12 mouse cellular contexts compared by ENCODE assay signal in the genomic region with DNA sequence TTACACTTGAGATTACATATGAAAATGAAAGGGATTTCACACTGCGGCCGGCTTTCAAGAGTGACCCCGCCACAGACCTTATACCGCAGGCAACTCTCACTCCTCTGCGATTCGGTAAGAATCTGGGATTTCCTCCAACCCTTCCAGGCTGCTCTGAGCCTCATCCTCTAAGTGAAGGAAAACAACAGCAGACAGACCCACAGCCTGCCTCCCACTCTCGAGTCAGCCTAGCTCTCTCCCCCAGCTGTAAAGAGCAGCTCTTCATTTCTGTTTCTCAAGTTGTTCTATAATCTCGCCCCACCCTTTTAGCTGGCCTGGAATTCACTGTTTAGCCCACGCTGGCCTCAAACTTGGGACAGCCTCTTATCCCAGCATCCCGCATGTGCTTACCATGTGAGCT. TPM values are rescaled to one million over a fixed set of nuclear protein-coding genes. Genes with fewer than 3 reads are reported as not detected.
DNase-seq lines count a peak whose midpoint lies in the region; ATAC-seq and TF ChIP-seq lines count a peak whose summit lies in the region.
"Had no signal": no experiment of that assay in that cellular context is flagged by ENCODE, and none has a peak within 500 bp of the region (broad histone marks: within the 10 kb centered on the region; RNA-seq: fewer than 3 reads in every experiment).

No protein-coding gene starts in this region.

- DNase-seq in frontal cortex, postnatal 36 days (ENCODE audit: low spot score in 2 of 2) = peak; percentile 60 to 76
- no peak for DNase-seq in frontal cortex, postnatal 14 days (ENCODE audit: low spot score in 2 of 2)
- DNase-seq in left cerebral cortex, postnatal 14 days (ENCODE audit: low spot score in 2 of 2) = peak; percentile 54 to 76
- DNase-seq in left cerebral cortex, postnatal 4 days = no peak
- DNase-seq in thymus, postnatal 0 days (ENCODE audit: low spot score) = no peak
- DNase-seq: cerebellum, adult 18-20 months had no signal

- peak overlapping the region; percentile 42 for H3K9ac ChIP-seq in heart, embryonic 16.5 days (ENCODE audit: low read length)
- H3K9ac ChIP-seq: neural tube, embryonic 15.5 days had no signal

- 50% methylated on average over 10 of the region's 10 CpGs for WGBS in heart, embryonic 16.5 days
- 19% methylated on average over 10 of the region's 10 CpGs for WGBS in small intestine, adult 2 months

- ATAC-seq in heart, embryonic 16.5 days (replicated peaks; ENCODE audit: extremely low read depth, insufficient read depth, low FRiP score) = no peak
- no peak for ATAC-seq in activated CD4-positive, CD25-positive, alpha-beta regulatory T cell, adult 4 months

- no peaks in the 10 kb centered on the region for H3K27me3 ChIP-seq in heart, embryonic 16.5 days (ENCODE audit: control insufficient read depth, insufficient read depth, low read length)
- H3K27me3 ChIP-seq in small intestine, adult 2 months (ENCODE audit: control insufficient read depth, insufficient read depth, low read length) = no peaks in the 10 kb centered on the region
- H3K27me3 ChIP-seq: neural tube, embryonic 15.5 days had no signal

- H3K4me1 ChIP-seq in heart, embryonic 16.5 days (ENCODE audit: control insufficient read depth, insufficient read depth, low read length) = peaks cover 46% of the 10 kb centered on the region
- peaks cover 11% of the 10 kb centered on the region; the same call in 1 of the 2 replicates for H3K4me1 ChIP-seq in small intestine, adult 2 months (ENCODE audit: control insufficient read depth, insufficient read depth, insufficient read length, low read length)

- TF ChIP-seq CTCF in small intestine, adult 2 months (IDR thresholded peaks at IDR 0.05; ENCODE audit: extremely low read depth, insufficient read length, insufficient replicate concordance, low read depth, low read length) = no peak

- no peaks in the 10 kb centered on the region for H3K9me3 ChIP-seq in heart, embryonic 16.5 days (replicated peaks; ENCODE audit: control insufficient read depth, low read length)
- H3K9me3 ChIP-seq: megakaryocyte, embryonic 14.5 days; neural tube, embryonic 15.5 days had no signal

- TF ChIP-seq POLR2A in small intestine, adult 2 months (IDR thresholded peaks at IDR 0.05; ENCODE audit: low read depth, low read length) = no peak

- peak overlapping the region; percentile 15 for H3K27ac ChIP-seq in heart, embryonic 16.5 days (ENCODE audit: low read length)
- H3K27ac ChIP-seq in small intestine, adult 2 months (ENCODE audit: insufficient read depth, low read depth, low read length) = 0 out of 2 replicates have a peak overlapping the region, but pooled peaks have one; percentile 7
- H3K27ac ChIP-seq: neural tube, embryonic 15.5 days had no signal

- H3K4me3 ChIP-seq in heart, embryonic 16.5 days (ENCODE audit: low read length) = no peak overlapping the region
- 0 out of 2 replicates have a peak overlapping the region, but pooled peaks have one; percentile 10 for H3K4me3 ChIP-seq in small intestine, adult 2 months (ENCODE audit: low read depth, low read length)
- H3K4me3 ChIP-seq: erythroblast, embryonic 14.5 days; neural tube, embryonic 15.5 days had no signal

- H3K4me2 ChIP-seq in heart, embryonic 16.5 days (ENCODE audit: low read depth, low read length) = peak overlapping the region; percentile 23; the same call in 1 of the 2 replicates
- H3K4me2 ChIP-seq: neural tube, embryonic 15.5 days had no signal

- intact Hi-C loops in left cerebral cortex, postnatal 14 days (cut with DNase I) = no loop called here
- intact Hi-C loops in left cerebral cortex, postnatal 4 days (cut with DNase I) = no loop called here

- H3K36me3 ChIP-seq in heart, embryonic 16.5 days (ENCODE audit: control insufficient read depth, insufficient read depth) = no peaks in the 10 kb centered on the region
- no peaks in the 10 kb centered on the region for H3K36me3 ChIP-seq in small intestine, adult 2 months (ENCODE audit: control insufficient read depth, insufficient read depth, low read length)
- H3K36me3 ChIP-seq: neural tube, embryonic 15.5 days had no signal

RNA-seq across cellular contexts. Expression of gene Tent4a, which starts 7.4 kb away (rescaled TPM):
- 10 to 100 TPM; 36.8 to 37.4 TPM for total RNA-seq in left cerebral cortex, postnatal 14 days (2021)
- total RNA-seq in left cerebral cortex, postnatal 4 days (2021) = 10 to 100 TPM; 49.2 to 49.7 TPM
- 3.3 and 3.5 TPM in 2 replicates for polyA plus RNA-seq in heart, embryonic 16.5 days (2015; fragmentation: Nextera tagmentation; extraction: Ambion mirVana)
- 5.3 and 9.4 TPM in 2 replicates for polyA plus RNA-seq in small intestine, adult 2 months (2012; rRNA removed)
- 3.7 and 5.4 TPM in 2 replicates for polyA plus RNA-seq in thymus, postnatal 0 days (2015; fragmentation: Nextera tagmentation; extraction: Ambion mirVana)
- 1 to 10 TPM; 4.4 to 4.5 TPM for polyA plus RNA-seq in activated CD4-positive, CD25-positive, alpha-beta regulatory T cell, adult 4 months (2017; shearing (Covaris generic))

RNA-seq across cellular contexts. Expression of gene Nsun2, which starts 8.2 kb away (rescaled TPM):
- 10 to 100 TPM; 64.2 to 68.9 TPM for total RNA-seq in left cerebral cortex, postnatal 14 days (2021)
- 10 to 100 TPM; 84.5 to 89.7 TPM for total RNA-seq in left cerebral cortex, postnatal 4 days (2021)
- polyA plus RNA-seq in heart, embryonic 16.5 days (2015; fragmentation: Nextera tagmentation; extraction: Ambion mirVana) = 66.1 and 78.0 TPM in 2 replicates
- polyA plus RNA-seq in small intestine, adult 2 months (2012; rRNA removed) = 21.4 and 26.6 TPM in 2 replicates
- polyA plus RNA-seq in thymus, postnatal 0 days (2015; fragmentation: Nextera tagmentation; extraction: Ambion mirVana) = 126 and 131 TPM in 2 replicates
- polyA plus RNA-seq in activated CD4-positive, CD25-positive, alpha-beta regulatory T cell, adult 4 months (2017; shearing (Covaris generic)) = 10 to 100 TPM; 35.8 to 36.9 TPM

Comparison
In these comparisons a context has a peak if more than half of its experiments do, and no peak if none do; other contexts are left out.
1. DNase-seq: peak in frontal cortex, postnatal 36 days (2 of 2) and left cerebral cortex, postnatal 14 days (2 of 2); none in frontal cortex, postnatal 14 days (0 of 2), left cerebral cortex, postnatal 4 days (single experiment) and thymus, postnatal 0 days (single experiment).